Mouse (Mus musculus): ENCODE measurements at regions not wholly inside any gene's neighbourhood (a gene's known extent, or its start where the extent isn't known, plus 50 kb on each side); places are given as distances from the start of the nearest gene placed in this dataset.

GRCm38 (mm10) chr6:93539171-93539570 is 595.9 kb upstream of the Adamts9 start:
- TF ChIP-seq CTCF (IDR thresholded peaks at IDR 0.05; ENCODE audit: control insufficient read depth, insufficient read depth, insufficient replicate concordance, low read depth, low read length) (no peak), POLR2A (IDR thresholded peaks at IDR 0.05; ENCODE audit: control insufficient read depth, low read depth, low read length) (no peak)

Data from testis, adult 2 months (tissue).